Mouse (Mus musculus): ENCODE results near the gene Ptpn4.

Gene Ptpn4

DNA sequence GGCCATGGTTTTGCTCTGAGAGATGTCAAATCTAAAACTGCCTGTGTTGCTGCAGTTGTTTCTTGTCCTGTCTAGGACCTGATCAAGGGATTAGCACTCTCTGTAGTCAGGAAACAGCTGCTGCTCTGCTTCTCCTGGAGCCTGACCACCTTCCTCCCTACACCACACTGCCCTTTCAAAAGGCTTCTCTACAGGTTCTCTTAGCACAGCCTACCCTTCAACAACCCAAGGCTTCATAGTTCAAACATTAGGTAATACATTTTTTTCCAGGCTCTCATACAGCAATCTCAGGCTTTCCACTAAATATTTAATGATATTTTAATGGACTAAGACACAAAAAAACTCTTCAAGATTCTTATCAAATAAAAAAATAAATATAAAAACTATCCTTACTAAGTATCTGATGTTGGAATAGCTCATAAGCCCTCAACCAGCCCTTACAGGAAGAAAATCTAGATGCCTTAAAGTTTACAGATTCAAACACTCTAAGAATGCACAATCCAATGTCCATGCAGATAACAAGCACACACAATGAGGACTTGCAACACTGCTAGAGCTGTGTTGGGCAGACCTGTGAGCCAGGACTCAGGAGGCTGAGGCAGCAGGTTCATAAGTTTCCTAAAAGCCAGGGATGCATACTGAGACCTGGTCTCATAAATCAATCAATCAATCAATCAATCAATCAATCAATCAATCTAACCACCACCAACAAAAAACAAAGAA lies 196.2 kb downstream of the Ptpn4 start:
- DNase-seq (ENCODE audit: low read depth, low spot score): no peak

DNA sequence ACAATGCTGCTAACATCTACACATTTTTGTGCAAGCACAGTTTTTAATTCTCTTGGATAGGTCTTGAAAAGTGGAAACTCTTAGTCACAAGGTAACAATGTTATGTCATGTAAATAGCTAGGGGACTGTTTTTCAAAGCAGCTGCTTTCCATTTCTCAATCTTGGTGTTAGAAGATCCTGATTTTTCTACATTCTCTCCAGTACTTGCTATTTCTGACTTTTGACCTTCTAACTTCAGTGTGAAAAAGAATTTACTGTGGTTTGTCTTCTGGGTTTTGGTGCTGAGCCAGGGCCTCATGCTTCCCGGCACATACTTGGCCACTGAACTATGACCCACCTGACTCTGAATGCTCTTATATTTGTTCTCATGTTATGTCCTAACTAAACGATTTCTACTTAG lies 197.4 kb downstream of the Ptpn4 start:
- no peak for DNase-seq (ENCODE audit: low read depth, low spot score)

DNA sequence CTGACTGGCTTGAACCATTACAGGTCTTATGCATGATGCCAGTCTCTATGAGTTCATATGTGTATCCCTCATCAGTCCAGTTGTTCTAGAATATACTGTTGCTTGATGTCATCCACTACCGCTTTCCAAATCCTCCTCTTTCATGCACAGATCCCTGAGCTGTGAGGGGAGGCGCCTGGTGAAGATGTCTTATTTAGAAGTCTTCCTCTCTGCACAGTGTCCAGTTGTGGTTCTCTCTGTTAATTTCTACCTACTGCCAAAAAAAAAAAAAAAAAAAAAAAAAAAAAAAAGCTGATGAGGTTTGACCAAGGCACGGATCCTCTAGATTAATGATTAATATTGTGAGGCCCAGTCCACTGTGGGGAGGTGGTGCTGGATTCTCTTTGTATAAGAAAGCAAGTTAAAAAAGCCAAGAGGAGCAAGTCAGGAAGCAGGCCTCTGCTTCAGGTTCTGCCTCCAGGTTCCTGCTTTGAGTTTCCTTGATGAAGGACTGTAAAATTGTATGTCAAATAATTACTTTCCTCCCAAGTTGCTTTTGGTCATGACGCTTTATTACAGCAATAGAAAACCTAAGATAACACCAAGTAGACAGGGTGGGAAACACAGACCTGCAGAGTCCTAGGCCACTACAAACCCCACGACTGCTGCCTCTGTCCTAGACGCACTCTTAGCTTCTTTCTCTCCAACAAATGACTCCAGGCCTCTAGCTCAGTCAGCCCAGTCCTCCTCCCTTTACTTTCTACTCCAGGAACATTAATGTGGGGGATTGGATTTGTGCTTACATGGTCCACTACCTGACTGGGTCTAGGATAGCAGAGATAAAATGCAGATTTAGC lies 200.0 kb downstream of the Ptpn4 start:
- DNase-seq (ENCODE audit: low read depth, low spot score): no peak

DNA sequence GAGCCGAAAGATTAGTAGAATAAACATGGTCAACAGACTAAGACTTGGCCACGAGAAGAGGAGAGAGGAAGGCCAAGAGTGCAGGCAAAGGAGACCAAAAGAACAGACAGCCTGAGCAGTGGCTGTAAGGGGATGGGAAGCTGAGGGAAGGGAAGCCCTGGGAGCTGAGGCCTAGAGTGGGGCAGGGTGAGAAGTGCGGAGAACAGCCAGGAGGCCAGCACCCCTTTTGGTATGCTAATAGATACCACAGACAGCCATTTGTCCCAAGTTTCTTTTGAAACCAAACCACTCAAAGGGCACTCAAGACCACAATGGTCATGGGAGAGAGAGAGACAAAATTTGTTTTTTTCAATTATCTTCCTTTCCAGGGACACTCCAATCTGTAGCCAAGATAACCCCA lies 202.7 kb downstream of the Ptpn4 start:
- no peak for DNase-seq (ENCODE audit: low read depth, low spot score)

DNA sequence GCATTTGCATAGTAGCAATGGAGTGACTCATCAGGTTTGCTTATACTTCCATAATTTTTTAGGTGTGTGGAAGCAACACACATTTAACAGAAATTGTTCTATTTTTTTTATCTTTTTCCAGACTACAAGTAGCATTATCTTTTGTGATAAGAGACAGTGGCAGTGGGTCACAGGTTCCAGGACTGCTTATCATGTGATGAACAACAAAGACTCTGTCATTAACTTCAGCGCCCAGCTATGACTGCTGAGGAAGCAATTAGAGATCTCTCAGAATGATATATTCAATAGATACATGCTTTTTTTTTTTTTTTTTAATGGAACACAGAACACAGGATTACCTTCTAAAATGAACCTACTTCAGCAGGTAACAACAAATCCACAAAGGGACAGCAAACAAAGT lies 207.0 kb downstream of the Ptpn4 start:
- DNase-seq (ENCODE audit: low read depth, low spot score): no peak

DNA sequence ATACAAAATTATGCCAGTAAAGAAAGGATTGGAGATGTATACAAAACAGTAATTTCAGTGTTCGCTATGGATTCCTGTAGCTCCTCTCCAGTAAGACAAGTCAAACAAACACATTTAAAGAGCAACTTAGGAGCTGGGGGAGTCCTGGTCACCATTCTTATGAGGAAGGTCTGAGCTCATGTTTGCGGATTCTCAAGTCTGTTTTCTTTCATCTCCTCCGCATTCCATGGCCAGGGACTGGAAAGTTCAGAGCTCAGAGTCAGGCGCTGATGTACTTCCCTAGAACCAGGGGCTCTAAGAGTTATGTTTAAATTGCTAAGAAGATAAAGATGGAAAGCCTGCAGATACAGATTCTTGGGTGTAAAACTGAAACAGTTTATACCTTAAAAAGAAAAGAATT lies 210.6 kb downstream of the Ptpn4 start:
- no peak for DNase-seq (ENCODE audit: low read depth, low spot score)

DNA sequence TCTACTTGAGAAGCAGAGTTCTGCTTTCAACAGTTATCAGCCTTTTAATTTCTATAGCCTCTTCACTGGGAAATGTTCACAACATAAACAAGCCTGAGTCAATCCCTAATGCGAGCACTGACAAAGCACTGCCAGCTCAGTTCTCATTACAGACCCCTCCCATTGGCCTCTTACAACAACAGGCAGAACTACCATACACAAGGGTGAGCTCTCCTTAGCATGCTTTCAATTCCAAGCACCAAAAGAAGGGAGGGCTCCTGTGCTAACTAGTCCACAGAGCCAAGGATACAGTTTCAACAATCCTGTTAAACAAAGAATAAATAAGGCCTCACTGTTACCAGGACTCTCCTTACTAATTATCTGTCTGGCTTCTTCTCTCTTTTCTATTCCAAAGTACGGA lies 213.0 kb downstream of the Ptpn4 start:
- no peak for DNase-seq (ENCODE audit: low read depth, low spot score)

DNA sequence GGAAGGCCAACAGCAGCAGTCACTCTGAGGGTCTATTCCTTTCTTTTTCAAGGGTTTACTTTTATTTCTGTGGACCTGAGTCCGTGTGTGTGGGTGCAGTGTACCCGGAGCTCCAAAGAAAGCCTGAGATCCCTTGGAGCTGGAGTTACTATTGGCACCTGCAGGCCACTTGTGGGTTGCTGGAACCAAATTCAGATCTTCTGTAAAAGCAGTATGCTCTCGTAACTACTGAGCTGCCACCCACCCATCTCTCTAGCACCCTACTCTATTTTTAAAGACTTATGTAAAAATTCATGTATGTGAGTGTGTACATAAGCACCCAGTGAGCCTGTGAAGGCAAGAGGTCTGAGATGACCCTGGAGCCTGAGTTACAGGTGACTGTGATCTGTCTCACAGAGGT lies 232.0 kb downstream of the Ptpn4 start:
- DNase-seq (ENCODE audit: low read depth, low spot score): no peak

Data from forelimb bud, embryonic 11.5 days (tissue).